Mouse (Mus musculus) stomach, postnatal 0 days (tissue): ENCODE results near the gene Apobec1. TPM values are rescaled to one million over a fixed set of nuclear protein-coding genes. Genes with fewer than 3 reads are reported as not detected.

Experiments
- ATAC-seq: fragments of 200-750 bp; cut with Nextera tagmentation; 2 replicates; pipeline ENCODE4 v1.8.0; 2017; ENCODE audit not compliant: low FRiP score, low TSS enrichment
- DNase-seq: peaks from one replicate; pipeline ENCODE4 v3.0.0-alpha.2; 2016; ENCODE audit warnings: low spot score
- H3K27ac ChIP-seq: fragments of 300-500 bp; sonication (generic); replicated peaks from 2 replicates; pipeline ENCODE4 v1.5.1; 2014; ENCODE audit warnings: mild to moderate bottlenecking, control low read depth
- H3K27me3 ChIP-seq: fragments of 300-500 bp; sonication (generic); 2 replicates; pipeline ENCODE4 v1.6.1; 2014; ENCODE audit warnings: low read length; ENCODE audit not compliant: control insufficient read depth, insufficient read depth
- H3K36me3 ChIP-seq: fragments of 300-500 bp; sonication (generic); 2 replicates; pipeline ENCODE4 v1.6.1; 2014; ENCODE audit warnings: low read length, mixed read lengths; ENCODE audit not compliant: control insufficient read depth, insufficient read depth
- H3K4me1 ChIP-seq: fragments of 300-500 bp; sonication (generic); replicated peaks from 2 replicates; pipeline ENCODE4 v1.6.1; 2014; ENCODE audit warnings: antibody characterized with exemption; ENCODE audit not compliant: control insufficient read depth, insufficient read depth
- H3K4me2 ChIP-seq: fragments of 300-500 bp; sonication (generic); replicated peaks from 2 replicates; pipeline ENCODE4 v1.6.1; 2014; ENCODE audit warnings: low read depth, mild to moderate bottlenecking, control low read depth, moderate library complexity
- H3K4me3 ChIP-seq: fragments of 300-500 bp; sonication (generic); 2 replicates; pipeline ENCODE4 v1.5.1; 2014; ENCODE audit warnings: low read depth, low read length, control low read depth
- H3K9ac ChIP-seq: fragments of 300-500 bp; sonication (generic); 2 replicates; pipeline ENCODE4 v1.6.1; 2014; ENCODE audit warnings: mild to moderate bottlenecking, low read length, control low read depth, mixed read lengths
- H3K9me3 ChIP-seq: fragments of 300-500 bp; sonication (generic); 2 replicates; pipeline ENCODE4 v1.6.1; 2016; ENCODE audit warnings: low read length; ENCODE audit not compliant: control insufficient read depth
- CTCF ChIP-seq: IDR thresholded peaks from 2 replicates; pipeline ENCODE4 v1.5.1; 2016; ENCODE audit warnings: antibody characterized with exemption, low read depth, mild to moderate bottlenecking, moderate library complexity
- EP300 ChIP-seq: optimal IDR thresholded peaks from 2 replicates; pipeline ENCODE3; 2016; ENCODE audit warnings: antibody characterized with exemption
- WGBS: fragments of 180-500 bp; shearing (Covaris S2); extraction: QIAGEN DNeasy Blood & Tissue Kit; methylation state at CpG from one replicate; pipeline ENCODE4 v1.1.7; 2014; 5-methylcytosine and 5-hydroxymethylcytosine counted together
- polyA plus RNA-seq: library from polyadenylated mRNA; unstranded; fragments of >200 nt; fragmentation: Nextera tagmentation; extraction: Ambion mirVana; gene quantifications from 2 replicates; pipeline ENCODE4 v1.2.1, GENCODE M21; 2015

Gene Apobec1
- polyA plus RNA-seq, 1 experiment from 2014 or later = 7.8 TPM

DNA sequence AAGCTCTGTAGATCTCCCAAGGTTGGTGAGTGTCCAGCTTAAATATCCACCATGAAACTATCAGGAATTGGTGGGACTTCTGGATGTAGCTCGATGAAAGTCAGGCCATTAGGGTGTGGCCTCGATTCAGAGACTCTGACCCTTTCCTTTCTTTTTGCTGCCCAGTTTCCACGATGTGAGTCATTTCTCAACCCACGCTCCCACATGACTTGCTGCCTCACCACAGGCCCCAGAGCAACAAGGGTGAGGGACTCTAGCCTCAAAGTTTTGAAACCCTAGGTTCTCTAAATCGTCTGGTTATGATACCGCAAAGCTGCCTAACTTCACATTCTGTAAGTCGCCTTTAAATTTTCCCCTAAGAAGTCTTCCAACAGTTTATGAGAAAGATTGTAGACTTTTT, 33.1 kb upstream of the Apobec1 start:
- H3K4me1 ChIP-seq = no peaks in the 10 kb centered on the region
- TF ChIP-seq CTCF = no peak
- no peak for TF ChIP-seq EP300
- no peak for DNase-seq
- H3K4me2 ChIP-seq = no peak overlapping the region
- H3K9me3 ChIP-seq = no peaks in the 10 kb centered on the region
- H3K27ac ChIP-seq = no peak overlapping the region
- H3K9ac ChIP-seq = no peak overlapping the region
- H3K4me3 ChIP-seq = no peak overlapping the region
- 76% methylated on average over 7 of the region's 7 CpGs for WGBS
- H3K27me3 ChIP-seq = no peaks in the 10 kb centered on the region
- no peak for ATAC-seq
- H3K36me3 ChIP-seq = no peaks in the 10 kb centered on the region

DNA sequence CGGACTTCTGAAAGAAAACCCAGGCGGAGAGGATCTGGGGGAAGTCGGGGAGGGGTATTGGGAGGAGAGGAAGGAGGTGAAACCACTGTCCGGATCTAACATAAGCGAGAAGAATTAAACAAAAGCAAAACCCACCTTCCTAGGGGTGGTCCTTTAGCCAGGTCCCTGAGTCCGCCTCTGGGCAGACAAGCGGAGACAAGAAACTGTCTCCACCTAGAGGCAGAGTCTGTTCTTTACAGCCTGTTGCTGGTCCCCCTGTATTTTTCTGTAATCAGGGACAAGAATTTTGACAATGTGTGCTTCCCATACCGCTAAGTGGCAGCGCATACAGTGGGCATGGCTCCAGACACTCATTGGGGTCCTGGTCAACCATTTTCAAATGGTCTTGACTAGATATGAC, 31.2 kb upstream of the Apobec1 start:
- DNase-seq (no peak), ATAC-seq (no peak)
- H3K4me1 ChIP-seq = no peaks in the 10 kb centered on the region
- TF ChIP-seq CTCF (peak; percentile 66), EP300 (no peak)
- WGBS = 30% methylated on average over 9 of the region's 9 CpGs
- no peaks in the 10 kb centered on the region for H3K9me3 ChIP-seq
- no peak overlapping the region for H3K4me3 ChIP-seq
- H3K9ac ChIP-seq = no peak overlapping the region
- H3K4me2 ChIP-seq = no peak overlapping the region
- H3K27me3 ChIP-seq = no peaks in the 10 kb centered on the region
- H3K27ac ChIP-seq = no peak overlapping the region
- H3K36me3 ChIP-seq = no peaks in the 10 kb centered on the region

DNA sequence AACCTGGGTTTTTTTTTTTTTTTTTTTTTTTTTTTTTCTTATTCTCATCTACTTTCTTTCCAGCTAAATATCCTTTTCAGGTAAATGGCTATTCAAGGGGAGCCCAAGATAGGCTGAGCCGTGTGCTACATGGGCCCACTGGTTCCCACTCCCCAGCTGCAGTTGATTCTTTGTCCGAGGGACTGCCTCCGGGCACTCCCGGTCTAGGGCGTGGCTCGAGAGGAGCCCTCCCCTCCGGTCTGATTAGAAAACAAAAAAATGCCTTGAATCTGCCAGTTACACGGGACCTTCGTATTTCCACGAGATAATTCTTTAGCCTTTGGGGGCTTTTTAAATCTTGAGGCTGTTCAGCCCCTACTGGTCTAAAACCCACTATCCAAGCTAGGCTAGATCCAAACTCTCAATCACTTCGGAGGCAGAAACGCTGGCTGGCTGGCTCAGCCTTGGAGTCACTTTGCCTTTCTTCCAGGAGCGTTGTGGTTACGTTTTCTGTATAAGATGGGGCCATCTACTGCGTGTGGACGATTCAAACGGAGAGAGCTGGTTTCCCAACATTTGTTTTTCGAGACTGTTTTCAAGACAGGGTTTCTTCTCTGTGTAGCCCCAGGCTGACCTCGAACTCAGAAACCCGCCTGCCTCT, 25.3 kb upstream of the Apobec1 start:
- H3K4me3 ChIP-seq = peak overlapping the region; percentile 20; the same call in 1 of the 2 replicates
- ATAC-seq = no peak
- peak overlapping the region; percentile 41; the same call in 1 of the 2 replicates for H3K4me2 ChIP-seq
- no peaks in the 10 kb centered on the region for H3K4me1 ChIP-seq
- H3K36me3 ChIP-seq = no peaks in the 10 kb centered on the region
- TF ChIP-seq CTCF = no peak
- no peak for TF ChIP-seq EP300
- DNase-seq = no peak
- H3K27ac ChIP-seq = no peak overlapping the region
- no peaks in the 10 kb centered on the region for H3K9me3 ChIP-seq
- no peak overlapping the region for H3K9ac ChIP-seq
- WGBS = 26% methylated on average over 20 of the region's 20 CpGs
- H3K27me3 ChIP-seq = no peaks in the 10 kb centered on the region

DNA sequence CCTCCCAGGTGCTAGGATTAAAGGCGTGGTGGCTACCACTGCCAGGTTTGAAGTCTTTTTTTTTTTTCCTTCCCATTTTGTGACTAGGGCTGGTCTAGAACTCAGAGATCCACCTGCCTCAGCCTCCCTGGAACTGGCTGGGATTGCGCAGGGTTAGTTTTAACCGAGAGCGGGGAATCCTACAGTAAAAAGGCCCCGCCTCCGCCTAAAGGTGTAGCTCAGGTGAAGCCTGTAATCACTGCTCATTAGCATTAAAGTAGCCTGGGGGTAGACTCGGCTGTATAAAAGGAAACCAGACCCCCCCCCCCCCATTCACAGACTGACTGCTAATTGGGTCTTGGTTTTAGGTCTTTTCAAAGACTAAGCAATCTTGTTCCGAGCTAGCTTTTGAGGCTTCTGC, 23.9 kb upstream of the Apobec1 start, which contains the start of gene Dppa3:
Dppa3 (plus strand) TSS at position 301 of the 400 bp plus-strand sequence.
- 89% methylated on average over 8 of the region's 8 CpGs for WGBS
- Histone ChIP-seq H3K27me3 (no peaks in the 10 kb centered on the region), H3K4me3 (no peak within 1 kb of the TSS), H3K9me3 (no peaks in the 10 kb centered on the region), H3K9ac (no peak within 1 kb of the TSS), H3K27ac (no peak within 1 kb of the TSS), H3K4me1 (no peaks in the 10 kb centered on the region), H3K4me2 (no peak within 1 kb of the TSS; the same call in 1 of the 2 replicates), H3K36me3 (no peaks in the 10 kb centered on the region)
- ATAC-seq (no peak), DNase-seq (no peak)
- TF ChIP-seq EP300 (no peak), CTCF (no peak)

DNA sequence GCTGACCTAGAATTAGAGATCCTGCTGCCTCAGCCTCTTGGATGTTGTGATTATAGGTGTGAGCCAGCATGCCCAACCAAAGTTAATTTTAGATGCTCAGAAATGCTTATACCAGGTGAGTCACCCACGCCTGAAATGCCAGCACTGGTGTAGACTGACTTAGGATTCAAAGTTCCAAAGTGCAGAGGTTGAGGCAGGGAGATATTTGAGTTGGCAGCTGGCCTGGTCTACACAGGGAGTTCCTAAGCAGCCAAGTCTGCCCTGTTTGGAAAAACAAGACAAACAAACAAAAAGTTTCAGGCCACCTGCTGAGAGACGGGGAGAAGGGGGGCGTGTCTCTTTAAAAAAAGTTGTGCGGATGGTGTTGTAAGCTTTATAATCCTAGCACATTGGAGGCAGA, 22.9 kb upstream of the Apobec1 start:
- TF ChIP-seq EP300 (no peak), CTCF (no peak)
- DNase-seq = peak; percentile 38
- H3K4me1 ChIP-seq = no peaks in the 10 kb centered on the region
- no peak overlapping the region for H3K4me3 ChIP-seq
- no peaks in the 10 kb centered on the region for H3K36me3 ChIP-seq
- H3K4me2 ChIP-seq = no peak overlapping the region
- no peaks in the 10 kb centered on the region for H3K27me3 ChIP-seq
- peak; percentile 72; the same call in 1 of the 2 replicates for ATAC-seq
- no peaks in the 10 kb centered on the region for H3K9me3 ChIP-seq
- H3K9ac ChIP-seq = no peak overlapping the region
- H3K27ac ChIP-seq = no peak overlapping the region
- WGBS = 64% methylated on average over 4 of the region's 4 CpGs

DNA sequence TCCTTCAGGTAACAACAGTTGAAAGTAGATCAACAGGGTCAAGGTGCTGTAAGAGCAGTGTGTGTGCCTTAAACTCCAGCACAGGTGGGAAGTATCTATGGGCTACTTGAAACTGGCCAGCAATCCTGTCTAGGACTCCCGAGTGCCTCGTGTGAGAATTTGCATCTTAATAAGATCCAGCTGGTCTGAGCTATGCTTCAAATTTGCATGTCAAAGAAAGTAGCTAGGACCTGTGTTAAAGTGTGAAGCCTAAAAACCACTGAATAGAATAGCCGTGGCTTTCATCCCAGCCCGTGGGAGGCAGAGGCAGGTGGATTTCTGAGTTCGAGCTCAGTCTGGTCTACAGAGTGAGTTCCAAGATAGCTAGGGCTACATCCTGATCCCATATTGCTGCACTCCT, 22.2 kb upstream of the Apobec1 start:
- DNase-seq (no peak), ATAC-seq (no peak)
- H3K4me1 ChIP-seq = no peaks in the 10 kb centered on the region
- no peaks in the 10 kb centered on the region for H3K36me3 ChIP-seq
- H3K4me2 ChIP-seq = no peak overlapping the region
- H3K27ac ChIP-seq = no peak overlapping the region
- H3K9me3 ChIP-seq = no peaks in the 10 kb centered on the region
- TF ChIP-seq EP300 (no peak), CTCF (no peak)
- H3K9ac ChIP-seq = no peak overlapping the region
- H3K27me3 ChIP-seq = no peaks in the 10 kb centered on the region
- 54% methylated on average over 5 of the region's 5 CpGs for WGBS
- no peak overlapping the region for H3K4me3 ChIP-seq
